Mouse (Mus musculus): ENCODE measurements around the gene Trim39. TPM values are rescaled to one million over a fixed set of nuclear protein-coding genes. Genes with fewer than 3 reads are reported as not detected.

Gene Trim39
- polyA plus RNA-seq, 1 experiment, result 5.1 TPM

Other genes starting within 250 kb of the Trim39 start
- 7.0 TPM for gene H2-T23, start 239.4 kb downstream of the Trim39 start, polyA plus RNA-seq (2012; fragmentation: generic; extraction: Trizol)
- gene H2-T22, start 229.5 kb downstream of the Trim39 start, polyA plus RNA-seq (2012; fragmentation: generic; extraction: Trizol), result 21.7 TPM
- not detected for gene Gm6034, start 229.3 kb downstream of the Trim39 start, polyA plus RNA-seq (2012; fragmentation: generic; extraction: Trizol)
- gene Gm11127, start 213.9 kb downstream of the Trim39 start, polyA plus RNA-seq (2012; fragmentation: generic; extraction: Trizol), result 0.18 TPM
- gene Gm19684, start 150.6 kb downstream of the Trim39 start, polyA plus RNA-seq (2012; fragmentation: generic; extraction: Trizol), result not detected
- gene Gm7030, start 142.8 kb downstream of the Trim39 start, polyA plus RNA-seq (2012; fragmentation: generic; extraction: Trizol), result not detected
- gene Gm8909, start 103.7 kb downstream of the Trim39 start, polyA plus RNA-seq (2012; fragmentation: generic; extraction: Trizol), result not detected
- gene H2-T3, start 82.0 kb downstream of the Trim39 start, polyA plus RNA-seq (2012; fragmentation: generic; extraction: Trizol), result not detected
- gene Rpp21, start 14.2 kb downstream of the Trim39 start, polyA plus RNA-seq (2012; fragmentation: generic; extraction: Trizol), result 61.2 TPM
- not detected for gene H2-M10.2, start 14.2 kb upstream of the Trim39 start, polyA plus RNA-seq (2012; fragmentation: generic; extraction: Trizol)
- gene H2-M10.1, start 53.9 kb upstream of the Trim39 start, polyA plus RNA-seq (2012; fragmentation: generic; extraction: Trizol), result not detected
- gene H2-M10.3, start 96.2 kb upstream of the Trim39 start, polyA plus RNA-seq (2012; fragmentation: generic; extraction: Trizol), result not detected
- gene H2-M10.4, start 190.1 kb upstream of the Trim39 start, polyA plus RNA-seq (2012; fragmentation: generic; extraction: Trizol), result not detected

All from C2C12 (cell line).